Mouse (Mus musculus) skeletal muscle tissue, adult 2 months (tissue): ENCODE results near the gene Soga1.

Experiments used
- DNase-seq: peaks from one replicate; pipeline ENCODE4 v3.0.0-alpha.2; 2012; ENCODE audit warnings: low read depth, low spot score

Gene Soga1

GRCm38 (mm10) chr2:157079701-157080180 lies 687 bp upstream of the Soga1 start:
- DNase-seq, result no peak

- no peak for DNase-seq
Measured at GRCm38 (mm10) chr2:157078059-157078792, 828 bp downstream of the Soga1 start.

DNA sequence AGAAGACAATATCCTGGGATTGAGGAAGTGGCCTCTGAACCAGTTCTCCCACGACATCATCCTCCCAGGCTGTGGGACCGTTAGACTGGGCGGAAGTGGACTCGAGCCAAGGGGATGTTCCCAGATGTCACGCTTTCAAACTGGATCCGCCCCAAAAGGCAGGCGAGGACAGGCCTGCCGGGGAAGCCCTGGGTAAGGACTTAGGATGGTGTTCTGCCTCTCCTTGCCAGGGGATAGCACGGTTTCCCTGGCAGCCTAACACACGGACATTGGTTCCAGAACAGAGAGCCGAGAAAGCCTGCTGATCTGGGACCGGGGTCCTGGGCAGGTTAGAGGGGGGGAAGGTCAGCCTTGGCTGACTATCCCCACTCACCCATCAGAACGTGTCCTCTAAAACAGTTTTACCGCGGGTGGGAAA lies 1.4 kb downstream of the Soga1 start:
- peak; percentile 86 for DNase-seq

- DNase-seq, result no peak
Measured at GRCm38 (mm10) chr2:157077160-157077559, 1.9 kb downstream of the Soga1 start.

- no peak for DNase-seq
Measured at GRCm38 (mm10) chr2:157076585-157076984, 2.5 kb downstream of the Soga1 start.

GRCm38 (mm10) chr2:157075685-157076084 lies 3.4 kb downstream of the Soga1 start:
- DNase-seq, result no peak

- DNase-seq, result no peak
Measured at GRCm38 (mm10) chr2:157075226-157075625, 3.8 kb downstream of the Soga1 start.

DNA sequence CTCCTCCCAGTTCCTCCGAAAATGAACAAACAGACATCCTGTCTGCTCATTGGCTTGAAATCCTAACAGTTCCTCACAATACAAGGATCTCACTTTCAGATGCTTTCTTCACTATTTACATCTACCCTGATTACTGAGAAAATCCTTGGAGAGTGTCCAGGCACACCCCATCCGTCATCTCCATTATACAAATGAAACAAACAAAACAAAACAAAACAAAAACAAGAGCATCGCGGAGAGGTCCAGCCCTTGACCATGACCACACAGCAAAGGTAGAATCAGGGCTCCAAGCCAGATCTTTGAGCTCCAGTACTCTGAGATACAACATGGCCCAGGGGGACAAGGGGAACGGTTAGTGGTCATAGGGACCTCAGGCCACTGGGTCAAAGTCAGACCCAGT lies 4.3 kb downstream of the Soga1 start:
- DNase-seq, result no peak

DNA sequence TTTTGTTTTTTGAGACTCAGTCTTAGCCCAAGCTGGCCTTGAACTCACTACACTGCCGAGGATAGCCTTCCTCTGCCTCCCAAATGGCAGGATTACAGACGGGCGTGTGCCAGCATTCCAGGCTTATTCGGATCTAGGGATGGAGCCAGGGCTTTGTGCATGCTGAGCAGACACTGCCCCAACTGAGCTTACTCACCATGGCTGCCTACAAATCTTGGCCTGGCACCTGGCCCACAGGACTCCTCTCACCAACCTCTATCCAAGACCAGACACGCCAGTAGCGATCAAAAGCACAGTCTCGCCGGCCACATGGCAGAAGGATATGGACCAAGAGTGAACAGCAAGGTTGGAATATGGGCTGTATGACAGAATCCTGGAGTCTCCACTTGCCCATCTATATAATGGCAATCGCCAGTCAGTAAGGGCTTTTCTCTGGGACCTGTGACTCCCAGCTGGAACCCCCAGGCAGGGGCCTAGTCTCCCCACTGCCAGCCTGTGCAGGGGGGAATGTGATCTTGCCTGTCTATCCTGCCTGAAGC lies 4.8 kb downstream of the Soga1 start:
- DNase-seq, result no peak

GRCm38 (mm10) chr2:157073378-157074052 lies 5.5 kb downstream of the Soga1 start:
- DNase-seq, result no peak

DNA sequence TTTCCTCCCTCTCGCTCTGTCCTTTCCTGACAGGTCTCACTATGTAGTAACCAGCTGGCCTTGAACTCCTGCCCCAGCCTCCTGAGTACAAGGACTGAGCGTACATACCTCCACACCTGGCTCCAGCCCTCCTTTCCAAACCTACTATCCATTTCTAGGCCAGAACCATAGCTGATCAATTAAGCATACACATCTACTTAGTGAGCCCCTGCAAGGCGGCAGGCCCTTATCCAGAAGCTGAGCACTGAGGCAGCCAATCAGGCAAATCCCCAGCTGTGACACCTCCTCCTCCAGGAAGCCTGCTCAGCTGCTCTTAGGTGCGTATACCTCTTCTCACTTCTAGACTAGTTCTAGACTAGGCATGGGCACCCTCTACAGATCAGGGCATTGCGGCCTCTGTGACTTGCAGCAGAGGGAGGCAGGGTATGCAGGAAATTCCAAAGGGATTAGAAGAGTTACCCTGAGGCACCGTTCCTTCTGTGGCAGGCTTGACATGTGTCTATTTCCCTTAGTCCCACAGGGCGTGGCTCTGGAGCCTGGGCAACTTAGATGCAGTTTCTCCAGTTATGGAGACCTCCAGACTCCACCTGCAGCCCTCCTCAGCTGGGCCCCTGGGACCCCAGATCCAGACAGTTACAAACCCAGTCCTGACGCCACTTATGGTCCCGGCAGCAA lies 6.6 kb downstream of the Soga1 start:
- no peak for DNase-seq

DNA sequence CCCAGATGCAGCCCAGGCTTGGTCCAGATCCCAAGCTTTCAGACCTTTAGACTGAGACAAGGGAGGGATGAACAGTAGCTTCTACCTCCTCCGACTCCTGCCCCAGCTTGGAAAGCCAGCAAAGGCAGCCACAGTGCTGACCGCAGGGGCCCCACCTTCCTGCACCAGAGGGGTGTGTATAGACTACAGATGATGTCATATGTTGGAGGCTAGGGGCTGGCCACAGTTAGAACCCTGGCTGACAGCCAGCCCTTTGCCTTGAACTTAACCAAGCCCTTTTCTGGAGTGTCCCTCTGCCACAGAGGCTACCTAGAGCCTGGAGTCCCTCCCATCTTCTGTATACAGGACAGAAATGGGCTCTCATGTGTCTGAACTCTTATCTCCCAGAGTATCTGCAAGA lies 7.5 kb downstream of the Soga1 start:
- peak; percentile 79 for DNase-seq

- no peak for DNase-seq
Measured at GRCm38 (mm10) chr2:157070365-157070764, 8.7 kb downstream of the Soga1 start.

GRCm38 (mm10) chr2:157069755-157070315 lies 9.2 kb downstream of the Soga1 start:
- DNase-seq, result no peak

GRCm38 (mm10) chr2:157069355-157069735 lies 9.7 kb downstream of the Soga1 start:
- no peak for DNase-seq

DNA sequence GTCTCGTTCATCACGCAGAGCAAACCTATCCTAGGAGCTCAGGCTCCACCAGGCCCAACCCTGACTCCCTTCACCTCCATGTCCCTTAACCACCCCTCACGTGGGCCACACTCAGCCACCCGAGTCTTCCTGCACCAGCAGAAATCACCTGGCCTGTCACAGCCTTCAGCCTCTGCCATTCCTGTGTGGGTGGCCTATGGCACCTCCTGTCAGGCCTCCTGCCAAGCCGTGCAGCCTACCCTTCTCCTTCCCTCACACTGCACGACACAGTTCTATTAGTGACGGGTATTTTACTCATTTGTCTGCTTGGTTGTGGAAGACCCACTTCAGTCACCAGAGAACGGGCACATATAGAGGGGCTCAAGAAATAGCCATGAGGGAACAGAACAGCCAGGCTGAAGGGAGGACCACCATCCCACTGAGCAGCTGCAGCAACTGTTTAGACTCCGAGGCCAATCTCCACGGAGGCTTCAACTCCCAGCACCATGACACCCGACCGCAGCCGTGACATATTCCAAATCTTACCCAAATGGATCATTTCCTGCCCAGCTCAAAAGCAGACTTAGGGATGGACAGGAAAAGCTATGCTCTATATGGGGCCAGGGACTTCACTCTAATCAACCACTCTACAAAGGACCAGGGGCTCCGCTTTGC lies 10.2 kb downstream of the Soga1 start:
- DNase-seq, result no peak

GRCm38 (mm10) chr2:157066731-157067430 lies 12.2 kb downstream of the Soga1 start:
- DNase-seq, result no peak

- DNase-seq, result peak; percentile 49
Measured at GRCm38 (mm10) chr2:157065879-157066226, 13.2 kb downstream of the Soga1 start.

DNA sequence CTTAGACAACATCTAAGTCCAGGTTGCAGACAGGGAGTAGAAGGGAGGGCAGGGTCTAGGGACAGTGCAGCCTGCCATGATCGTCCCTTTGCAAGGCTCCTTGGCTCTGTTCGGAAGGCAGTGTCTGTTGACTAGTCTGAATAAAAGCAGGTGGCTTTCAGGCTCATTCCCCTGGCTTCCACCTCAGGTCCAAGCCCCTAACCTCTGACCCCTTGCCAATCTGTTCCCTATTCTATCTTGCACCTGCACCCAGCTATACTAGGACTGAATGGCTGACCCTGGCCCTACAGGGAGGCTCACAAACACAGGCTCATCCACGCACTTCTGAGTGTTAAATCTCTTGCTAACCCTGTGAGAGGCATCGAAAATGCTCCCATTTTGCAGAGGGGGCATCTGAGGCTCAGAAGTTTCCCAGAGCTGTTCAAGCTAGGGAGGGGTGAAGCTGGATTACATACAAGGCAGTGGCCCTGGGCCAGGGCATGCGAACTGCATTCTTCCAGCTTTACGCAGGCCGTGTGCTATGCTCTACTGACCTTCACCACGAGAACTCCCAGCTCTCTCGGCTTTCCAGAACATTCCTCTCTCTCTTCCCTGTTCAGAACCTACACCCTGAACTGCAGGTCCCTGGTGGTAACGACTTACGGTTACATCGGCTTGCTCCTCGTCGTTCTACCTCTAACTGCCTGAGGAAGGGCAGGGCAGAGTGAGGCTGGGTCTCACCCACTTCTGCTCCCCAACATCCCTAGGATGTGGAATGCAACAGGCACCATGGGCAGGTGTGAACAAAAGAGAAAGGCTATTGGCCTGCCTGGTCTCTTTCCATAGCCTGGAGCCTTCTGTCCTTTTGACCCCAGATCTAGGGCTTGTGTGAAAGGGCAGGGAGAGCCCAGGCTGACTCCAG lies 13.8 kb downstream of the Soga1 start:
- DNase-seq, result no peak

DNA sequence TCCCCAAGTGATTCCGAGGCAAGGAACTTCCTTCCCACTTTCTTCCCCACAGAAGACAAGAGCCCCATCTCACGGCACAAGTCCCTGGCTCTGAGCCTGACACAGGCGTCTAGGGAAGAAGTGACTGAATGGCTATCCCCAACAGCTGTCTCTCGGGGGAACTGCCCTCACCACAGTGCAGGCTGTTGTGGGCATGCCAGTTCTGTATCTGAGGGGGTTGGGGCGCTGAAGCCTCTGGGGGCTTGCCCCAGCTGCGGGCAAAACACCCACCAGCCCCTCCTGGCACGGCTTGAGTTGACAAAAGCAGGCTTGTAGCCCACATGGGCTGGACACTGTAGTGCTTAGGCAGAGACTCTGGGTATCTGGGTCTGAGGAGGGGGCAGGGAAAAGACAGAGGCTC lies 14.9 kb downstream of the Soga1 start:
- no peak for DNase-seq
